Mouse (Mus musculus): ENCODE data around the gene Acsm1.
"Not testable (repeated sequence)": the region's sequence is repeated elsewhere in the genome, so short reads cannot be mapped to it uniquely, and the experiment has no call there.

Gene Acsm1

DNA sequence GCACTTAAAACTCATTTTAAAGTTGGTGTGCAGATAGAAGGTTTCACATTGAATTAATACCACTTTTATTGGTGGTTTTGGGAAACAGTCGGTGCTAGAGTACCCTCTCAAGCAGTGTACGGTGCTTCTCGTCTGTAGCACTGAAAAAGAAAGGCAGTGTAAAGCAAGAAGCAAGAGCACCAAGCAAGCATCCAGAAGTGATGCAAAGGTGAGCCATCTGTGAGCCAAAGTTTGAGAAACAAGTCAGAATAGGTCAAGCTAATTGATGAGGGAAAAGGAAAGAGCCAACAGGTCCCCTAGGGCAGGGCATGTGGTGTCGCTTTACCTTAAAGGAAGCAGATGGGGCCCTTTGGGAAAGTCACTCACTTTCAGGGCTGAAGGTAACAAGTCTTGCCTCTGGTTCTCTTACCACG is at the start of gene Acsm1:
Gene Acsm1, plus strand, starts transcription at position 363 of the 413 bp plus-strand sequence.
- DNase-seq: no peak

DNA sequence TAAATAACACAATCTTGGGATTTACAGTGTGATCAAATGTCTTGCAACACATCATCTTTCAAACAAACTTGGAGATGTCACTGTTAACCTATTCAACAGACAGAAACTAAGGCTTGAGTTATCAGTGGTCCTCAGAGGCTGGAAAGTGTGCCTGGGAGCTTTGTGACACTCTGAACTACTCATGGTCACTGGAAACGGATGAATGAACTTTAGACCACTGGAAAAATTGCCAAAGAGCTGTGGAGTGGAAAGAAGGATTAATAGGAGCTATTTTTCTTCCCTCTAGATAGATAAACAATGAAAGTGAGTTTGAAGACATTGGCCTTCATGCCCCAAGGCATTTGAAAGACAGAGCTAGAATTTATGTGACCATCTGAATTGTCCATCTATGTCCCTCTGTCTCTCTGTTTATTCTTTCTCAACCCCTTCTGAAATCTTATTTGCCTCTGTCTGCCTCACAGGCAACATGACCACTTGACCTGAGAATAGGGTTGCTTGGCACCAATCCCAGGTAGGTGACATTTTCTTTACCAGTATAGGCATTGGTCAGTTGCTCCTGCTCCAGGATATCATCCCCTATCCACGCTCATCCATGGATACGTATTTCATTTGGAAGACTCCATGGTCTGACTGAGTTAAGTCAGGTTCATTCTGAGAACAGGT is 46.9 kb upstream of the Acsm1 start:
- DNase-seq: no peak

DNA sequence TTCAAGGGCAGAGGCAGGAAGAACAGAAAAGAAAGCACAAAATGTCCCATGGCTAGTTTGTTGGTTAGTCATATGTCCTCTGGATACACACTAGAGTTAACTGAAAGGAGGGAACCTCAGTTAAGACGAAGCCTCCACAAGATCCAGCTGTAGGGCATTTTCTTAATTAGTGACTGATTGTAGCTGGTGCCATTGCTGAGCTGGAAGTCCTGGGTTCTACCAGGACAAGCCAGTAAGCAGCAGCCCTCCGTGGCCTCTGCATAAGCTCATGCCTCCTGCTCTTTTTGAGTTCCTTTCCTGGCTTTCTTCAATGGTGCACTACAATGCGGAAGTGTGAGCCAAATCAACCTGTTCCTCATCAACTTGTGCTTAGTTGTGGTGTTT is 46.4 kb upstream of the Acsm1 start:
- DNase-seq: no peak

DNA sequence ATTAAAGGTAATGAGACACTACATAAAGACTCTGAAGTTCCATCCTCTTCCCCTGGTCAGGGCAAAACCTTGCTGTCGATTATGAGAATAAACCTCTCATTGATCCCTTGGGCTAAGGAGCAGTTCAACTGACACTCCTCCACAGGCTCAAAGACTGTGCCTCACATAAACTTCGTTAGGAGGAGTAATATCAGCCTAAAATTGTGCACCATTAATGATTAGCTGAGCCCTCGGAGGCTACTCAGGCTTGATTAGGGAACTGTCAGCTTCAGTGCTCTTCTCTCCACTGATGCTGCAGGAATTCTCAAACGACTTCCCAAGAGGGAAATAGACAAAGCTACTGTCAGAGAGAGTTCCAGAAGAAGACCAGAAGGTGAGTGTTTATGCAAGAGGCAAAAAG is 45.4 kb upstream of the Acsm1 start:
- DNase-seq: no peak

DNA sequence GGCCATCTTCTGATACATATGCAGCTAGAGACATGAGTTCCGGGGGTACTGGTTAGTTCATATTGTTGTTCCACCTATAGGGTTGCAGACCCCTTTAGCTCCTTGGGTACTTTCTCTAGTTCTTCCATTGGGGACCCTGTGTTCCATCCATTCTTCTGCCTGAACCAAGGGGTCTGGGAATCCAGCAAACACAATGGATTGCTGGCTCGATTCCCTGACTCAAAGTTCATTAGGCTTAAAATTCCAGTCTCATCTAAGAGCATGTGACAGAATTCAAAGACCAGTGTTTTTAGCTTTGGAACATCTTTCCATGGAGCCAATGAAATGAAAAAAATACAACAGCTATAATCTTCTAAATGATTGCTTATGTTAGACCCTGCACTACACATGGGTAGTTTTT is 44.4 kb upstream of the Acsm1 start:
- not testable (repeated sequence) for DNase-seq

DNA sequence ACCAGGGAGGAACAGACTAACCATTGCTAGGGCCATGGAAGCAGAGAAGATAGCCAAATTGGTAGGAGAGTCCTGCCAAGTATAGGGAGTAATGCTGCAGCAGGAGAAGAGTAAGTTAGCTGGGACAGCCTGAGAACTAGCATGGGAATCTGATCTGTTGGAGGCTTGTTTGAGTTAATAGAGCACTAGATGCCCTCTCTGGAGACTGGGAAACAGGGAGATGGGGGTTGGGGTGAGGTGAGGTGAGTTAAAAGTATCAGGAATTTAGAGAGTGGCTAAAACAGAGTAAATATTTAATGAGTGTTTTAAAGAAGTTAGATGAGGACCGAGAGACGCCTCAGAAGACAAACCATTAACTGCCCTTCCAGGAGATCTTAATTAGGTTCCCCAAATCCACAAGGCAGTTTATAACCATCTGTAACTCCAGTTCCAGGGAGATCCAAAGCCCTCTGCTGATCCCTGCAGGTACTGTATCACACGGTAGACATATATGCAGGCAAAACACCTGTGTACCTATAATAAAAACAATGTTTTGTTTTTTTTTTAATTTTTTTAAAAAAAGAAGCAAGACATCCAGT is 12.2 kb upstream of the Acsm1 start:
- DNase-seq: peak; percentile 44

DNA sequence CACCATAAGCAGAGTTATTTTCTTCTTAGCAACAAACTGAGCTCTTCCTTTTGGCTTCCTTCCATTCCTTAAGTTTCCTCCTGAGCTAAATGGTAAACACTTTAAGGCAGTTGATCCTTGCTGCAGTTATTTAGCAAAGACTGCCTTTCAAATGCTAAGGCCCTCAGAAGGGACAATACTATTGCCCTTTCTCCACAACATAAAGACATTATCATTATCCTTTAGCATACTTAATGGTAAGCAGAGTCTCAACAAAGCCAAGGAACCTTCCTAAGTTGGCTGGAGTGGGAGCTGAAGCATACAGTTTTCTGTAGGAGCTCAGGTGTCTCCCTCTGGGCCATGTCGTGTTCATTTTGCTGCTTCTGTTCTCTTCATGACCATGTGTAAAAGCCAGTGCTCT is 11.5 kb upstream of the Acsm1 start:
- no peak for DNase-seq

DNA sequence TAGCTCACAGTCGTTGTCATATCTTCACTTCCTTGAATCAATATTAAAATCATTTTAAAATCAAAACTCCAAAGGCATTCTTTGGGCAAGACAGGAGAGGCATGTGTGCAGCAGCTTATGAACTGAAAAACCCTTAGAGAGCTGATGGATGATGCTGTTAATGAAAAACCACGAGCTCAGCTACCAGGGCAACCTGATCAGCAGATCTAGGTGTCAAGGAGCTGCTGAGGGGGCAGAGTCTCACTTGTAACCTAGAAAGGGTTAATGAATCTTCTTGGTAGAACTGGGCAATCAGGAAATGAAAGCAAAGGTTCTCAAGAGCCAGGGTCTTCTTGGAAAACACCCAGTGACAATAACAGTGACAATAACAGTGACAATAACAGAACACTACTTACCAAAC is 10.3 kb upstream of the Acsm1 start:
- peak; percentile 38 for DNase-seq

DNA sequence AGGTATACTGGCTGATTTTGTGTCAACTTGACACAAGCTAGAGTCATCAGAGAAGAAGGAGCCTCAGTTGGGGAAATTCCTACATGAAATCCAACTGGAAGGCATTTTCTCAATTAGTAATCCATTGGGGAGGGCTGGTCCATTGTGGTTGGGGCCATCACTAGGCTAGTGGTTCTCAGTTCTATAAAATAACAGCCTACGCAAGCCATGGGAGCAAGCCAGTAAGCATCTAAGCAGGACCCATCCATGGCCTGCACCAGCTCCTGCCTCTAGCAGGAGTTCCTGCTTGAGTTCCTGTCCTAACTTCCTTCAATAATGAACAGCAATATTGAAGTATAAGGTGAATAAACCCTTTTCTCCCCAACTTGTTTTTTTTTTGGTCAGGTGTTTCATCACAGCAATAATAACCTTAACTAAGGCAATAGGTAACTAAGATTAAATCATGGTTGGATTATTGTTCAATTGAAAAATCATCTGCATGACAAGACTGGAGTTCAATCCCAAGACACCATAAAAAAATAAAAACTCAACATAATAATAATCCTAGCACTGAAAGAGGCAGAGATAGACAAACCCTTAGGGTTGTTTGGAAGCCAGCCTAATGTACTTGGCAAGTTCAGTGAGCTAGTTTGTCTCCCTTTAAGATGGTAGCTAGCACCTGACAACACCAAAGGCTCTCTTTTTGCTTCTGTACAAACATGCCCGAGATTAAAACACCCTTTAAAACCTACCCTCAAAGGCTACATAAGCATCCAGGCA is 5.5 kb upstream of the Acsm1 start:
- DNase-seq: no peak

DNA sequence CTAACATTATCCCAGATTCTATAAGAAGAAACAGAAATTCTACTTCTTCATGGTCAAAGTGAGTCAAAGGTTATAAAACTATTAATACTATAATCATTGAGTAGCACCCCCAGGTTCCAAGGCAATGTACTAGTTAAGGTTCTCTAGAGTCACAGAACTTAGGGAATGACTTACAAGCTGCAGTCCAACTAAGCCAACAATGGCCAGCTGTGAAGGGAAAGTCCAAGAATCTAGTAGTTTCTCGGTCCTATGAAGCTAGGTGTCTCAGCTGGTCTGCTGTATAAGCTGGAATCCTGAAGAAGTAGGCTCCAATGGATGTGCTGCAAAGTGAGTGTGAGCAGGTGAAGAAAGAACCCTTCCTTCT is 4.9 kb upstream of the Acsm1 start:
- DNase-seq: no peak

DNA sequence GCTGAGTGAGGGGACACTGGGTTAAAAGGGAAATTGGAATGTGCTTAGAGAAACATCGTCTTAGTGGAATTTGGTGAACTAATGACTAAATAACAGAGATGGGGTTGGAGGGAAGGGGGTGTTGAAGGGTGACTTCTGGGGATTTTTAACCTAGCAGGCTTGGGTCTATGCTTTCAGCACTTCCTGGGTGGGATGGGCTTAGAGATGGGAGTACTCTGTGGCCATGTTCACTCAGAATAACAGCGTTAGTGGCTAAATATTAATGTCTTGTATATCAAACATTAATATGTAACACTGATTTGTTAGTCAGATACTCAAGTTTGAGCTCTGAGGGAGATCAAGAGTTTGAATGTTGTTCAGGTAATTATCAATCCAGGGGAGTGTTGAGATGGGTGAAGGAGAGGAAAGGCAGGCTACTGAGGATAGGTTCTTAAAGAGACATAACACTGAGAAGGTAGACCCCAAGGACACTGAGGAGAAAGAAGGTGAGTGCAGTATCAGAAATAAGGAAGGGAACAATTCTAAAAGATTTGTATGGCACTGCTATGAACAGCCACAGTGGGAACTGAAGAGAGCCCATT is 1.8 kb upstream of the Acsm1 start:
- DNase-seq: peak; percentile 41

DNA sequence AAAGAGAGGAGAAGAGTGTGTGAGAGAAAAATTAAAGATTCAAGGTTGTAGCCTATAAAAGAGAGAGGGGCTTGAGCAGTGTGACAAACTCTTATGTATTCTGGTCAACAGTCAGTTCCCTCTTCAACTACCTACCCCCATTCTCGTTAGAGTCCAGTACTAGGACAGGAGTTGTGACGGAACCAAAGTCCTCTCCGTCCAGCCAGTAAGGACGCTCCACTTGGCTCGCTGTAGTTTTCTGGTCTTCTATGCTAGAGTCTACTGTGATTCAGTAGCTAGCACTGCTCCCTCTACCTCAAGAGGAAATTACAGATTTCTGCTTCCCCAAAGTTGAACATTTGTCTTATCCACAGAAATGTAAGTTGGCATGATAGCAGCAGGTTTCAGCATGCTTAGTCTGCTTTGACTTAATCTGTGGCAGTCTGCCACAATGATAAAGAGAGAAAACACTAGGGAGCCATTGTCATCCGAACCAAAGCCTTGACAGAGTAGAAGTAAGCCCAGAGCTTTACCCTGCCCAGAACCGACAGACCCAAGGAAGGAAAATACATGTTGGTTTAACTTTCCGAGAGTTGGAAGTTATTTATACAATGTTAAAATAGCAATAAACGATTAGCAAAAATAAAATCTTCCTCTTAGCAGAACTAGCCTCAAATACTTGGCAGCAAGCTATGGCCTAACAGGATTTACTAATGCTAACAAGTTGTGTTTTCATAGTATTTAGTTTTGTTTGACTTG is 731 bp upstream of the Acsm1 start:
- peak; percentile 50 for DNase-seq

DNA sequence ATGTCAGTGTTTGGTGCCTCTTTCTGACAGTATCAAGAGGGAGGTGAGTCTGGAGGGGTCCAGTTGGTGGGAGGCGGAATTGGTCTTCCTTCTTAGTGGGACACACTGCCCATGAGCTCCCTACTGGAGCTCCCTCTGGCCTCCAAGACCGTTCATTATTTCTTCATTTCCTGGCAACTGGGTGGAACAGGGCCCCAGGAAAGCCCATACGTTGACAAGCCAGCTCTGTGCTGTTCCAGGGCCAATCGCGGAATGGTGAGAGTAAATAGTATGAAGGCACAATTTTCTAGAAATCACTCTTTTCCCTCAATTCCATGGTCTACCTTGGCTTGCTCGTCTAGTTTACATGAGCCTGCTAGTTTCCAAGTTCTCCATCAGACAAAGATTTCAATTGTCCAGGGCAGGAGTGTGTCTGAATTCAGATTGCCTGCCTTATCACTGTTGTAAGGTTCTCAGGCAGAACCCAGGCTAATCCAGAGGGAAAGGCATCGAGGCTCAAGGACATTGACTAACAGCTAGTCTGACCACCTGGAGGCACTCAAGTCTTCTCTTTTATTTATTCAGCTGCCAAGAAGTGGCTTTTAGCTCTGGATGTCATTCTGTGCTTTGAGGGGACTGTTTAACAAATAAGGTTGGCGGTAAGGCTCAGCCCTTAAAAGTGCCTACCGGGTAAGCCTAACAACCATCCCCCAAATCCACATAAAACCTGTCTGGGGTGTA is 1.1 kb downstream of the Acsm1 start:
- no peak for DNase-seq

DNA sequence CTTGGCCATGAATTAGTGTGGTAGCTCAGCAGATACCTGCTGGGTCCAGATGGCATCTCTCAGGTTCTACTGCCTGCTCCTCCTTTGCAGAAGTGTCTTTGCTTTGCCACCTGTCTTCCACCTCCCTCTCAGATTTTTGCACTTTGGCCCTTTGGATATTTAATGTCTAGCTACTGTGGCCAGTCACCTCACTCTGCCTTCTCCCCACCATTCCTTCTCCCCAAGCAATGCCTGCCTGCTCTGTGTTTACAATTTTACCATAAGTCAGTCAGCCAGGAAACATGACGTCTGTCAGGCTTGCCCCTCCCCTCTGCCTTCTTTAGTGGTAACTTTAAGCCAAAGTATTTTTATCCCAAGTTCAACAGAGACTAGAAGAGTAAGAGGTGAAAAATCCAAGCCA is 9.7 kb downstream of the Acsm1 start:
- DNase-seq: peak; percentile 51

DNA sequence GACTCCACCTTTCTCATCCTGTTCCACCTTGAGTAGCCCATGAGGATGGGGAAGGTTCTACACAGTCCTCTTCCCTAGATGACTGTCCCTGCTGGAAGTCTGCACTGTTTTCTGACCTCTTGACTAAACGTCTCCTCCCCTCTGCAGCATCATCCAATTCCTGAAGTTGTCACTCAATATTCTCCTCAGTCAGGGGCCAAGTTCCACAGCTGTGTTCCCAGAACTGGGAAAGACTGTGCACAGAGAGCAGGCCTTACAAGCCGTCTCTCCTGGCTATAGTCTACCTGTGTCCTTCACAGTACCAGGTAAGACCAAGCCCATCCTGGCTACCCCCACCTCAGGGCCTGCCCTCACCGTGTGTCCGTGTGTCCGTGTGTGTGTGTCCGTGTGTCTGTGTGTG is 10.8 kb downstream of the Acsm1 start:
- DNase-seq: peak; percentile 70

DNA sequence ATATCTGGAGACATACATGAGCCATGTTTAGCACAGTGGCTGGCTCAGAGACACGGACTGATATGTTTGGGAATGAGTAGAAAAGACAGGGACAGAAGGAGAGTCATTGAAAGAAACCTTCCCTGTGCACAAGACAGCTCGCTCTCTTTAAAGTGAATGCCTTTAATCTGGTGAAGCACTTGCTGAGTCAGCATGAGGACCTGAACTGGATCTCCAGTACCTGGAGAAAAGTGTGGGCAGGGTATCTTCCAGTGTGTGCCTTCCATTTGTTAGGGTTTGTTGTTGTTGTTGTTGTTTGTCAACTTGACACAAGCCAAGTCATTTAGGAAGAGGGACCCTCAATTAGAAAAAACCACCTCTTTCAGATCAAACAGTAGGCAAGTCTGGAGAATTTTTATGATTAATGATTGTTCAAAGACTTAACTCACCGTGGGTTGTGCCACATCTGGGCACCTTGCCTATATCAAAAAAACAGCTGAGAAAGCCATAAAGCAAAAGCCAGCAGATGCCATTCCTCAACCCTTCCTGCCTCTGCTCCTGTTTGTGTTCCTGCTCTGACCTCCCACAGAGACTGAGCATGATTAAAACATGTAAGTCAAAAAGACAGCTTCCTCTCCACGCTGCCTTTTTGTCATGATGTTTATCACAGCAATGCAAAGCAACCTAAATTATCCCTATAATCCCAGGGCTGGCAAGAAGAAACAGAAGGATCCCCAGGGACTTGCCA is 11.5 kb downstream of the Acsm1 start:
- DNase-seq: peak; percentile 39

DNA sequence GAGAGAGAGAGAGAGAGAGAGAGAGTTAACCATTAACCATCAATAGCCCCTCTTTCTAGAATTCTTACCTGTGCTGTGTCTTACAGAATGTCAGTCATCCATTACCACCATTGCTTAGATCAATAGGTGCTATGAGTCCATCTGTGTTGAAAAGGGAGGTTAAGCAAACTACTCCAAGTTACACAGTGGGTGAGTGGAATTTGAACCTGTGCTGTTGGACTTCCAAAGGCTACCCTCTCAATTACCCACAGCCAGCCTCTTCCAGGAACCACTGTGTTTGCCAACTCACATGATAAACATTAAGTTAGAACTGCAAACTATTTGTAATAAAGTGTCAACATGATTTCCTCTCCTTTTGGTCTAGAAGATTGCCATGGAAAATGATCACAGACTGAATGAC is 13.3 kb downstream of the Acsm1 start:
- DNase-seq: no peak

DNA sequence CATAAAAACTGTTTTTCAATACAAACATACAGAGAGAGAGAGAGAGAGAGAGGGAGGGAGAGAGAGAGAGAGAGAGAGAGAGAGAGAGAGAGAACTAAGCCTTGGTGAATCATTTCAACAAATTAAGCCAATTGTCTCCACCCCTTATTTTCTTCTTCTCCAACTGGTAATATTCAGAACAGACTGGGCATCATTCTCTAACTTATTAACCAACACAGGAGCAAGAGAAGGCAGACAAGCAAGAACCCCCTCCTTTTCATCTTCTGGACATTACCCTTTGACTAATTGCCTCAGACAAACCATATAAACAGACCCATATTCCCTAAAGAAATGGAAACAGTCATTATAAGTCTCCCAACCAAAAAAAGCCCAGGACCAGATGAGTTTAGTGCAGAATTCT is 31.9 kb downstream of the Acsm1 start:
- DNase-seq: no peak

DNA sequence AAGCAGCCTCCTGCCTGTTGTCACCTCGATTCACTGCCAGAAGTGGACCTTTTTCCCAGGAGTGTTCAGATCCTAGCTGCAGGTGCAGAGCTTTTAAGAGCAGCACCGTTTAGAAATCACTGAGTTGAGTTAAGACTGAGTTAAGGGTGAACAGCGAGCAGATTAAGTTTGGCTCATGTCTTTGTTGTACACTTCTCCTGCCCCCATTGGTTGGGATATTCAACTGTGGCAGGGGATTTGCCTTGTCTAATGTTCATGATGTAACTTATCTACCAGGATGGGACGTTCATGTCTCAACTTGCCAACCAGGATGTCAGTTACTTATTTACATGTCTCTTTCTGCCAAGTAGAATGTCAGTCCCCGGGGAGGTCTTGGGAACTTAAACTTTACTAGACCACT is 35.5 kb downstream of the Acsm1 start:
- no peak for DNase-seq

DNA sequence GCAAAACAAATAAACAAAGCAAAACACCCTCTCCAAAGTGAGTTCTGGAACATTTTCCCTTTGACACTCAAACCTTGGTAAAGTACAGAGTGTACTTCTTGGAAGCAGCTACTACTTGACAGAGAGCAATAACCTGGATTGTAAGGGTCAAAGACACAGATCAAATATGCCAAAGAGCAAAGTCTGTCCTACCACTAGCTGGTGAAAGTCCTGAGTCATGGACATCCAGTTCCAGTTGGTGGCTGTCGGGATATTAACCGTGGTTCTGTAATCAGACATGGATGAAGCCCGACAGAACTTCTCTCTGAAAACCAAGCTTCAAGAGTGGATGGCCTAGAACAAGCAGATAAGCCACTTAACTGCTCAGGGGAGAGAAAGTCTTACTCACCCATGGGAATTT is 61.1 kb downstream of the Acsm1 start:
- DNase-seq: peak; percentile 57

DNA sequence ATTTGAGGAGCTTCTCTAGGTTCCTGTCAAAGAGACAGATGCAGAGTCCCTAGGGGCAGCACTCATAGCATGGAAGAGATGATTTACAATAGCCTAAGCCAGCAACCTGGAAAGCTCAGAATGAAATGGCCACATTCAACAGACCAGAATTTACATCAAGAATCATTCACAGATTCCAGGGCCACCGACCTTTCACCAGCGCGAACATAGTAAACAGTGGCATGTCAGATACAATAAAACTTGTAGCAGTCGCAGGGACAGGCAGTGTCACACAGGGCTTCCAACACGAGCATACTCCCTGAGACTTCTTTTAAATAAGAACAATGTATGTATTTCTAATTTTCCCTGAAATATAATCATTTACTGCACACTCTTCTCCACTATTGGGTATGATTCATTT is 63.6 kb downstream of the Acsm1 start:
- DNase-seq: peak; percentile 38

DNA sequence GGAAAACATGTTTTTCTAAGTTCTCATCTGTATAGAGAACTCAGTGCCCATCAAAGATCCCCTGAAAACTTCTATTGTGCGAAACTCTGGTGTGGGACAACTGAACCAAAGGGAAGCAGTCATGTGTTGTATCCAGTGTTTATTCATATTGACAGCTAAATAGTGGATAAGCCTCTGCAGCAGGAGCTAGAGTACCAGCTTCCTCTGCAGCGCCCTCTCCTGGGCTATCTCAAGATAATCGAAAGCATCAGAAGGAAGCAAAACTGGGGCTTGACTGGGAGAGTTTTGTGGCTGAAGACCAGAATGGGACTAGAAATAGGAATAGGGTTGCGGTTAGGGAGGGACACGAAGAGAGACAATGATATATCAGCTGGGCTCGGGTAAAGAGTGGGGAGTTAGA is 64.1 kb downstream of the Acsm1 start:
- DNase-seq: peak; percentile 41

Data from kidney, adult 18-20 months (tissue).